Mouse (Mus musculus) embryonic facial prominence, embryonic 15.5 days (tissue): ENCODE results near the gene Cd44. TPM values are rescaled to one million over a fixed set of nuclear protein-coding genes. Genes with fewer than 3 reads are reported as not detected.

Source experiments
- ATAC-seq: fragments of 200-750 bp; cut with Nextera tagmentation; 2 replicates; pipeline ENCODE4 v1.8.0; 2017; ENCODE audit warnings: low read depth, moderate TSS enrichment; ENCODE audit not compliant: insufficient number of reproducible peaks, low FRiP score, low TSS enrichment
- H3K27ac ChIP-seq: fragments of 300-500 bp; sonication (generic); replicated peaks from 2 replicates; pipeline ENCODE4 v1.5.1; 2015; ENCODE audit warnings: mild to moderate bottlenecking, inconsistent platforms
- H3K27me3 ChIP-seq: fragments of 300-500 bp; sonication (generic); 2 replicates; pipeline ENCODE4 v1.6.1; 2015; ENCODE audit warnings: inconsistent platforms
- H3K36me3 ChIP-seq: fragments of 300-500 bp; sonication (generic); 2 replicates; pipeline ENCODE4 v1.6.1; 2015; ENCODE audit warnings: mild to moderate bottlenecking, inconsistent platforms
- H3K4me1 ChIP-seq: fragments of 300-500 bp; sonication (generic); 2 replicates; pipeline ENCODE4 v1.6.1; 2015; ENCODE audit warnings: inconsistent platforms
- H3K4me2 ChIP-seq: fragments of 300-500 bp; sonication (generic); replicated peaks from 2 replicates; pipeline ENCODE4 v1.6.1; 2015; ENCODE audit warnings: mild to moderate bottlenecking, inconsistent platforms
- H3K4me3 ChIP-seq: fragments of 300-500 bp; sonication (generic); replicated peaks from 2 replicates; pipeline ENCODE4 v1.5.1; 2015; ENCODE audit warnings: mild to moderate bottlenecking, inconsistent platforms
- H3K9ac ChIP-seq: fragments of 300-500 bp; sonication (generic); 2 replicates; pipeline ENCODE4 v1.6.1; 2015; ENCODE audit warnings: inconsistent platforms
- H3K9me3 ChIP-seq: fragments of 300-500 bp; sonication (generic); replicated peaks from 2 replicates; pipeline ENCODE4 v1.6.1; 2016; ENCODE audit warnings: inconsistent platforms
- WGBS: fragments of 180-500 bp; shearing (Covaris S2); methylation state at CpG from one replicate; pipeline ENCODE4 v1.1.7; 2015; 5-methylcytosine and 5-hydroxymethylcytosine counted together
- polyA plus RNA-seq: library from polyadenylated mRNA; unstranded; fragments of >200 nt; fragmentation: Nextera tagmentation; extraction: Ambion mirVana; gene quantifications from 2 replicates; pipeline ENCODE4 v1.2.1, GENCODE M21; 2015

Gene Cd44
- polyA plus RNA-seq, 1 experiment from 2014 or later, result 56.9 TPM

- Histone ChIP-seq H3K4me1 (no peaks in the 10 kb centered on the region), H3K27me3 (no peaks in the 10 kb centered on the region), H3K9me3 (no peaks in the 10 kb centered on the region), H3K4me2 (no peak overlapping the region), H3K36me3 (peaks cover 20% of the 10 kb centered on the region), H3K27ac (no peak overlapping the region), H3K4me3 (no peak overlapping the region), H3K9ac (no peak overlapping the region)
- no peak for ATAC-seq
Measured at GRCm38 (mm10) chr2:102850026-102850425, 51.4 kb downstream of the Cd44 start.

GRCm38 (mm10) chr2:102848811-102849433 is 52.5 kb downstream of the Cd44 start:
- Histone ChIP-seq H3K4me3 (no peak overlapping the region), H3K9ac (no peak overlapping the region), H3K36me3 (peaks cover 10% of the 10 kb centered on the region), H3K27ac (no peak overlapping the region), H3K4me1 (no peaks in the 10 kb centered on the region), H3K27me3 (no peaks in the 10 kb centered on the region), H3K4me2 (no peak overlapping the region), H3K9me3 (no peaks in the 10 kb centered on the region)
- WGBS, result 81% methylated on average over 5 of the region's 5 CpGs
- ATAC-seq, result no peak

GRCm38 (mm10) chr2:102841231-102841630 is 60.2 kb downstream of the Cd44 start:
- no peak overlapping the region for H3K9ac ChIP-seq
- no peaks in the 10 kb centered on the region for H3K9me3 ChIP-seq
- no peaks in the 10 kb centered on the region for H3K27me3 ChIP-seq
- H3K4me2 ChIP-seq, result no peak overlapping the region
- no peak overlapping the region for H3K27ac ChIP-seq
- ATAC-seq, result no peak
- H3K4me1 ChIP-seq, result no peaks in the 10 kb centered on the region
- peaks cover 11% of the 10 kb centered on the region; the same call in 1 of the 2 replicates for H3K36me3 ChIP-seq
- H3K4me3 ChIP-seq, result no peak overlapping the region

- ATAC-seq, result no peak
- Histone ChIP-seq H3K27me3 (no peaks in the 10 kb centered on the region), H3K36me3 (peaks cover 10% of the 10 kb centered on the region; the same call in 1 of the 2 replicates), H3K9me3 (no peaks in the 10 kb centered on the region), H3K4me1 (no peaks in the 10 kb centered on the region), H3K9ac (no peak overlapping the region), H3K4me2 (no peak overlapping the region), H3K27ac (no peak overlapping the region), H3K4me3 (no peak overlapping the region)
- 84% methylated on average over 7 of the region's 7 CpGs for WGBS
Measured at GRCm38 (mm10) chr2:102838179-102838578, 63.3 kb downstream of the Cd44 start.

GRCm38 (mm10) chr2:102831547-102831946 is 69.9 kb downstream of the Cd44 start:
- peaks cover 3% of the 10 kb centered on the region; the same call in 1 of the 2 replicates for H3K36me3 ChIP-seq
- H3K4me1 ChIP-seq, result no peaks in the 10 kb centered on the region
- no peak overlapping the region for H3K9ac ChIP-seq
- no peaks in the 10 kb centered on the region for H3K27me3 ChIP-seq
- ATAC-seq, result no peak
- H3K9me3 ChIP-seq, result no peaks in the 10 kb centered on the region
- no peak overlapping the region for H3K27ac ChIP-seq
- H3K4me3 ChIP-seq, result no peak overlapping the region
- no peak overlapping the region for H3K4me2 ChIP-seq

- ATAC-seq, result no peak
- WGBS, result 92% methylated on average over 3 of the region's 3 CpGs
- H3K9ac ChIP-seq, result no peak overlapping the region
- no peak overlapping the region for H3K4me2 ChIP-seq
- H3K27ac ChIP-seq, result no peak overlapping the region
- no peaks in the 10 kb centered on the region for H3K4me1 ChIP-seq
- H3K4me3 ChIP-seq, result no peak overlapping the region
- H3K27me3 ChIP-seq, result no peaks in the 10 kb centered on the region
- H3K36me3 ChIP-seq, result peaks cover 10% of the 10 kb centered on the region; the same call in 1 of the 2 replicates
- no peaks in the 10 kb centered on the region for H3K9me3 ChIP-seq
Measured at GRCm38 (mm10) chr2:102829201-102829600, 72.3 kb downstream of the Cd44 start.

GRCm38 (mm10) chr2:102828381-102828780 is 73.1 kb downstream of the Cd44 start:
- H3K4me2 ChIP-seq, result no peak overlapping the region
- no peak for ATAC-seq
- 94% methylated on average over 7 of the region's 7 CpGs for WGBS
- no peak overlapping the region for H3K27ac ChIP-seq
- H3K9ac ChIP-seq, result no peak overlapping the region
- peaks cover 18% of the 10 kb centered on the region; the same call in 1 of the 2 replicates for H3K36me3 ChIP-seq
- no peaks in the 10 kb centered on the region; the same call in 1 of the 2 replicates for H3K4me1 ChIP-seq
- no peaks in the 10 kb centered on the region for H3K9me3 ChIP-seq
- no peaks in the 10 kb centered on the region for H3K27me3 ChIP-seq
- H3K4me3 ChIP-seq, result no peak overlapping the region

- 76% methylated on average over 1 of the region's 1 CpGs for WGBS
- ATAC-seq, result no peak
Measured at GRCm38 (mm10) chr2:102827841-102828240, 73.6 kb downstream of the Cd44 start.

GRCm38 (mm10) chr2:102825961-102826633 is 75.4 kb downstream of the Cd44 start:
- no peak overlapping the region for H3K4me2 ChIP-seq
- no peak for ATAC-seq
- no peaks in the 10 kb centered on the region for H3K27me3 ChIP-seq
- peaks cover 3% of the 10 kb centered on the region; the same call in 1 of the 2 replicates for H3K4me1 ChIP-seq
- no peak overlapping the region for H3K9ac ChIP-seq
- H3K4me3 ChIP-seq, result no peak overlapping the region
- no peak overlapping the region for H3K27ac ChIP-seq
- 89% methylated on average over 9 of the region's 9 CpGs for WGBS
- peaks cover 21% of the 10 kb centered on the region; the same call in 1 of the 2 replicates for H3K36me3 ChIP-seq
- H3K9me3 ChIP-seq, result no peaks in the 10 kb centered on the region

More at GRCm38 (mm10) chr2:102827841-102828240, 73.6 kb downstream of the Cd44 start:
- Histone ChIP-seq H3K36me3 (peaks cover 21% of the 10 kb centered on the region; the same call in 1 of the 2 replicates), H3K27ac (no peak overlapping the region), H3K4me3 (no peak overlapping the region), H3K4me1 (no peaks in the 10 kb centered on the region; the same call in 1 of the 2 replicates), H3K27me3 (no peaks in the 10 kb centered on the region), H3K9me3 (no peaks in the 10 kb centered on the region), H3K4me2 (no peak overlapping the region), H3K9ac (no peak overlapping the region)

- WGBS, result 67% methylated on average over 6 of the region's 6 CpGs
- Histone ChIP-seq H3K4me2 (no peak overlapping the region), H3K4me1 (peaks cover 13% of the 10 kb centered on the region; the same call in 1 of the 2 replicates), H3K4me3 (no peak overlapping the region), H3K27ac (no peak overlapping the region), H3K27me3 (no peaks in the 10 kb centered on the region), H3K36me3 (peaks cover 32% of the 10 kb centered on the region; the same call in 1 of the 2 replicates), H3K9me3 (no peaks in the 10 kb centered on the region), H3K9ac (no peak overlapping the region)
- no peak for ATAC-seq
Measured at GRCm38 (mm10) chr2:102822036-102822435, 79.4 kb downstream of the Cd44 start.

- no peaks in the 10 kb centered on the region for H3K27me3 ChIP-seq
- 63% methylated on average over 8 of the region's 8 CpGs for WGBS
- H3K4me1 ChIP-seq, result peaks cover 13% of the 10 kb centered on the region; the same call in 1 of the 2 replicates
- H3K9ac ChIP-seq, result no peak overlapping the region
- H3K4me3 ChIP-seq, result no peak overlapping the region
- no peak overlapping the region for H3K4me2 ChIP-seq
- H3K27ac ChIP-seq, result peak overlapping the region; percentile 13; the same call in 1 of the 2 replicates
- peaks cover 26% of the 10 kb centered on the region; the same call in 1 of the 2 replicates for H3K36me3 ChIP-seq
- no peaks in the 10 kb centered on the region for H3K9me3 ChIP-seq
- ATAC-seq, result no peak
Measured at GRCm38 (mm10) chr2:102820790-102821189, 80.7 kb downstream of the Cd44 start.
